Mouse (Mus musculus) heart, embryonic 16.5 days (tissue): Measurements from ENCODE around the gene Tbcel. TPM values are rescaled to one million over a fixed set of nuclear protein-coding genes. Genes with fewer than 3 reads are reported as not detected.
A peak's percentile ranks its signal among the peaks of the same experiment; 100 is the strongest.

Experiments used
- ATAC-seq: fragments of 200-750 bp; cut with Nextera tagmentation; replicated peaks from 2 replicates; pipeline ENCODE4 v1.8.0; 2017; ENCODE audit warnings: moderate number of reproducible peaks; ENCODE audit not compliant: insufficient read depth, low FRiP score; ENCODE audit errors: extremely low read depth
- H3K27ac ChIP-seq: fragments of 300-500 bp; sonication (generic); 2 replicates; pipeline ENCODE4 v1.5.1; 2014; ENCODE audit warnings: mild to moderate bottlenecking, low read length, control low read depth, moderate library complexity
- H3K27me3 ChIP-seq: fragments of 300-500 bp; sonication (generic); 2 replicates; pipeline ENCODE4 v1.6.1; 2014; ENCODE audit warnings: low read length, mixed read lengths; ENCODE audit not compliant: control insufficient read depth, insufficient read depth
- H3K36me3 ChIP-seq: fragments of 300-500 bp; sonication (generic); 2 replicates; pipeline ENCODE4 v1.6.1; 2014; ENCODE audit not compliant: control insufficient read depth, insufficient read depth
- H3K4me1 ChIP-seq: fragments of 300-500 bp; sonication (generic); 2 replicates; pipeline ENCODE4 v1.6.1; 2014; ENCODE audit warnings: low read length, mixed read lengths; ENCODE audit not compliant: control insufficient read depth, insufficient read depth
- H3K4me2 ChIP-seq: fragments of 300-500 bp; sonication (generic); 2 replicates; pipeline ENCODE4 v1.6.1; 2014; ENCODE audit warnings: low read depth, mild to moderate bottlenecking, control low read depth, low read length
- H3K4me3 ChIP-seq: fragments of 300-500 bp; sonication (generic); 2 replicates; pipeline ENCODE4 v1.5.1; 2014; ENCODE audit warnings: mild to moderate bottlenecking, control low read depth, low read length
- H3K9ac ChIP-seq: fragments of 300-500 bp; sonication (generic); 2 replicates; pipeline ENCODE4 v1.6.1; 2014; ENCODE audit warnings: low read length, control low read depth
- H3K9me3 ChIP-seq: fragments of 300-500 bp; sonication (generic); replicated peaks from 2 replicates; pipeline ENCODE4 v1.6.1; 2016; ENCODE audit warnings: low read length; ENCODE audit not compliant: control insufficient read depth
- WGBS: fragments of 180-500 bp; shearing (Covaris S2); extraction: QIAGEN DNeasy Blood & Tissue Kit; methylation state at CpG from one replicate; pipeline ENCODE4 v1.1.7; 2014; 5-methylcytosine and 5-hydroxymethylcytosine counted together
- polyA plus RNA-seq: library from polyadenylated mRNA; unstranded; fragments of >200 nt; fragmentation: Nextera tagmentation; extraction: Ambion mirVana; gene quantifications from 2 replicates; pipeline ENCODE4 v1.2.1, GENCODE M21; 2015

Tbcel gene
- polyA plus RNA-seq, 1 experiment from 2014 or later, result 2.9 TPM

GRCm38 (mm10) chr9:42462585-42463219 is 44.9 kb downstream of the Tbcel start:
- 75% methylated on average over 7 of the region's 7 CpGs for WGBS
- Histone ChIP-seq H3K4me3 (no peak overlapping the region), H3K4me1 (peaks cover 25% of the 10 kb centered on the region), H3K27me3 (peaks cover 22% of the 10 kb centered on the region), H3K36me3 (no peaks in the 10 kb centered on the region), H3K27ac (no peak overlapping the region), H3K9me3 (no peaks in the 10 kb centered on the region), H3K9ac (no peak overlapping the region), H3K4me2 (no peak overlapping the region)
- no peak for ATAC-seq

- WGBS, result 13% methylated on average over 11 of the region's 11 CpGs
- H3K4me1 ChIP-seq, result peaks cover 25% of the 10 kb centered on the region
- no peaks in the 10 kb centered on the region for H3K36me3 ChIP-seq
- H3K27me3 ChIP-seq, result peaks cover 29% of the 10 kb centered on the region
- peak; percentile 67 for ATAC-seq
- peak overlapping the region; percentile 19; the same call in 1 of the 2 replicates for H3K4me2 ChIP-seq
- H3K9me3 ChIP-seq, result no peaks in the 10 kb centered on the region
- H3K9ac ChIP-seq, result no peak overlapping the region
- no peak overlapping the region for H3K4me3 ChIP-seq
- H3K27ac ChIP-seq, result peak overlapping the region; percentile 18; the same call in 1 of the 2 replicates
These were observed 46.1 kb downstream of the Tbcel start for GRCm38 (mm10) chr9:42461390-42462108.

GRCm38 (mm10) chr9:42460353-42460752 is 47.3 kb downstream of the Tbcel start:
- Histone ChIP-seq H3K9ac (no peak overlapping the region), H3K4me1 (peaks cover 25% of the 10 kb centered on the region), H3K4me2 (no peak overlapping the region), H3K27me3 (peaks cover 32% of the 10 kb centered on the region), H3K27ac (no peak overlapping the region), H3K9me3 (no peaks in the 10 kb centered on the region), H3K36me3 (no peaks in the 10 kb centered on the region), H3K4me3 (no peak overlapping the region)
- WGBS, result 84% methylated on average over 10 of the region's 10 CpGs
- ATAC-seq, result no peak

GRCm38 (mm10) chr9:42459736-42460135 is 47.9 kb downstream of the Tbcel start:
- 81% methylated on average over 6 of the region's 6 CpGs for WGBS
- Histone ChIP-seq H3K36me3 (no peaks in the 10 kb centered on the region), H3K9me3 (no peaks in the 10 kb centered on the region), H3K27me3 (peaks cover 32% of the 10 kb centered on the region), H3K9ac (no peak overlapping the region), H3K4me1 (peaks cover 25% of the 10 kb centered on the region), H3K27ac (no peak overlapping the region), H3K4me3 (no peak overlapping the region), H3K4me2 (no peak overlapping the region)
- no peak for ATAC-seq

GRCm38 (mm10) chr9:42458741-42459515 is 48.7 kb downstream of the Tbcel start:
- Histone ChIP-seq H3K4me1 (peaks cover 25% of the 10 kb centered on the region), H3K27ac (no peak overlapping the region), H3K9me3 (no peaks in the 10 kb centered on the region), H3K27me3 (peaks cover 32% of the 10 kb centered on the region), H3K4me3 (no peak overlapping the region), H3K36me3 (no peaks in the 10 kb centered on the region), H3K4me2 (no peak overlapping the region), H3K9ac (no peak overlapping the region)
- WGBS, result 70% methylated on average over 9 of the region's 9 CpGs
- no peak for ATAC-seq

GRCm38 (mm10) chr9:42457501-42457900 is 50.1 kb downstream of the Tbcel start:
- Histone ChIP-seq H3K4me2 (no peak overlapping the region), H3K9ac (no peak overlapping the region), H3K4me1 (peaks cover 16% of the 10 kb centered on the region), H3K36me3 (no peaks in the 10 kb centered on the region), H3K9me3 (no peaks in the 10 kb centered on the region), H3K27me3 (peaks cover 32% of the 10 kb centered on the region), H3K4me3 (no peak overlapping the region), H3K27ac (no peak overlapping the region)
- no peak for ATAC-seq
- WGBS, result 88% methylated on average over 8 of the region's 8 CpGs

- 94% methylated on average over 8 of the region's 8 CpGs for WGBS
These were observed 53.2 kb downstream of the Tbcel start for GRCm38 (mm10) chr9:42454364-42454763.

GRCm38 (mm10) chr9:42449043-42449442 is 58.6 kb downstream of the Tbcel start:
- no peak overlapping the region for H3K27ac ChIP-seq
- H3K27me3 ChIP-seq, result no peaks in the 10 kb centered on the region
- no peaks in the 10 kb centered on the region; the same call in 1 of the 2 replicates for H3K4me1 ChIP-seq
- WGBS, result 92% methylated on average over 6 of the region's 6 CpGs
- H3K9ac ChIP-seq, result no peak overlapping the region
- no peaks in the 10 kb centered on the region for H3K9me3 ChIP-seq
- ATAC-seq, result no peak
- no peak overlapping the region for H3K4me2 ChIP-seq
- H3K4me3 ChIP-seq, result no peak overlapping the region
- peaks cover 10% of the 10 kb centered on the region for H3K36me3 ChIP-seq

More at GRCm38 (mm10) chr9:42454364-42454763, 53.2 kb downstream of the Tbcel start:
- Histone ChIP-seq H3K9me3 (no peaks in the 10 kb centered on the region), H3K27ac (no peak overlapping the region), H3K9ac (no peak overlapping the region), H3K36me3 (0 out of 2 replicates have a peak, but pooled peaks cover 2% of the 10 kb centered on the region), H3K27me3 (peaks cover 22% of the 10 kb centered on the region), H3K4me2 (no peak overlapping the region), H3K4me3 (no peak overlapping the region), H3K4me1 (peaks cover 3% of the 10 kb centered on the region; the same call in 1 of the 2 replicates)
- no peak for ATAC-seq
